Mouse (Mus musculus): ENCODE measurements around the gene Syt3.

Syt3 gene

GRCm38 (mm10) chr7:44357531-44357930 lies 26.4 kb upstream of the Syt3 start:
- DNase-seq (ENCODE audit: low spot score): no peak

- DNase-seq (ENCODE audit: low spot score): no peak
Observed at GRCm38 (mm10) chr7:44358012-44358411, 25.9 kb upstream of the Syt3 start.

- DNase-seq (ENCODE audit: low spot score): no peak
Observed at GRCm38 (mm10) chr7:44358886-44359654, 24.8 kb upstream of the Syt3 start.

- peak; percentile 89 for DNase-seq (ENCODE audit: low spot score)
Observed at GRCm38 (mm10) chr7:44359908-44360672, 23.8 kb upstream of the Syt3 start.

- DNase-seq (ENCODE audit: low spot score): no peak
Observed at GRCm38 (mm10) chr7:44360792-44361301, 23.1 kb upstream of the Syt3 start.

GRCm38 (mm10) chr7:44372678-44373077 lies 11.2 kb upstream of the Syt3 start:
- DNase-seq (ENCODE audit: low spot score): no peak

GRCm38 (mm10) chr7:44373460-44373859 lies 10.4 kb upstream of the Syt3 start:
- DNase-seq (ENCODE audit: low spot score): no peak

GRCm38 (mm10) chr7:44373889-44374652 lies 9.8 kb upstream of the Syt3 start:
- peak; percentile 86 for DNase-seq (ENCODE audit: low spot score)

GRCm38 (mm10) chr7:44374756-44375155 lies 9.1 kb upstream of the Syt3 start:
- DNase-seq (ENCODE audit: low spot score): no peak

GRCm38 (mm10) chr7:44375207-44375606 lies 8.7 kb upstream of the Syt3 start:
- no peak for DNase-seq (ENCODE audit: low spot score)

GRCm38 (mm10) chr7:44375793-44376192 lies 8.1 kb upstream of the Syt3 start:
- no peak for DNase-seq (ENCODE audit: low spot score)

- DNase-seq (ENCODE audit: low spot score): no peak
Observed at GRCm38 (mm10) chr7:44378290-44378689, 5.6 kb upstream of the Syt3 start.

- no peak for DNase-seq (ENCODE audit: low spot score)
Observed at GRCm38 (mm10) chr7:44382541-44382940, 1.4 kb upstream of the Syt3 start.

GRCm38 (mm10) chr7:44384716-44385059 lies 786 bp downstream of the Syt3 start:
- DNase-seq (ENCODE audit: low spot score): no peak

- no peak for DNase-seq (ENCODE audit: low spot score)
Observed at GRCm38 (mm10) chr7:44385720-44386119, 1.8 kb downstream of the Syt3 start, which contains the start of gene 1700008O03Rik. Gene 1700008O03Rik (minus strand): TSS chr7:44385820.

- DNase-seq (ENCODE audit: low spot score): no peak
Observed at GRCm38 (mm10) chr7:44391831-44392230, 7.9 kb downstream of the Syt3 start.

GRCm38 (mm10) chr7:44392341-44392740 lies 8.4 kb downstream of the Syt3 start:
- DNase-seq (ENCODE audit: low spot score): no peak

- DNase-seq (ENCODE audit: low spot score): no peak
Observed at GRCm38 (mm10) chr7:44393284-44393683, 9.4 kb downstream of the Syt3 start.

GRCm38 (mm10) chr7:44398570-44398969 lies 14.7 kb downstream of the Syt3 start:
- DNase-seq (ENCODE audit: low spot score): no peak

- DNase-seq (ENCODE audit: low spot score): no peak
Observed at GRCm38 (mm10) chr7:44401673-44402072, 17.8 kb downstream of the Syt3 start.

GRCm38 (mm10) chr7:44405346-44406014 lies 21.6 kb downstream of the Syt3 start:
- DNase-seq (ENCODE audit: low spot score): peak; percentile 92

- no peak for DNase-seq (ENCODE audit: low spot score)
Observed at GRCm38 (mm10) chr7:44406015-44406355, 22.1 kb downstream of the Syt3 start.

Measured in testis, postnatal 14 days (tissue).